Mouse (Mus musculus) kidney, adult 2 months (tissue): ENCODE measurements around the gene Pptc7. TPM values are rescaled to one million over a fixed set of nuclear protein-coding genes. Genes with fewer than 3 reads are reported as not detected.

Experiments
- DNase-seq: peaks from one replicate; pipeline ENCODE4 v3.0.0; 2021
- H3K27ac ChIP-seq: fragments of 200-500 bp; 2 replicates; pipeline ENCODE4 v1.5.1; 2012; ENCODE audit warnings: low read depth, low read length, control low read depth, inconsistent platforms; ENCODE audit not compliant: insufficient read depth
- H3K27me3 ChIP-seq: fragments of 200-500 bp; replicated peaks from 2 replicates; pipeline ENCODE4 v1.6.1; 2012; ENCODE audit warnings: mild to moderate bottlenecking, moderate library complexity, low read length, inconsistent platforms; ENCODE audit not compliant: control insufficient read depth, insufficient read depth
- H3K36me3 ChIP-seq: fragments of 200-500 bp; 2 replicates; pipeline ENCODE4 v1.6.1; 2012; ENCODE audit warnings: mild to moderate bottlenecking, moderate library complexity, low read length, inconsistent platforms; ENCODE audit not compliant: control insufficient read depth, insufficient read depth
- H3K4me1 ChIP-seq: fragments of 200-500 bp; 2 replicates; pipeline ENCODE4 v1.6.1; 2011; ENCODE audit warnings: low read length; ENCODE audit not compliant: control insufficient read depth, insufficient read depth
- H3K4me3 ChIP-seq: fragments of 200-500 bp; 2 replicates; pipeline ENCODE4 v1.5.1; 2011; ENCODE audit warnings: mild to moderate bottlenecking, low read depth, low read length, control low read depth; ENCODE audit not compliant: insufficient read depth
- CTCF ChIP-seq: fragments of 200-500 bp; conservative IDR thresholded peaks from 2 replicates; pipeline ENCODE4 v1.5.1; 2011; ENCODE audit warnings: low read depth, mild to moderate bottlenecking, control low read depth, low read length, moderate library complexity, mixed read lengths; ENCODE audit not compliant: insufficient read depth, insufficient read length
- POLR2A ChIP-seq: fragments of 200-500 bp; IDR thresholded peaks from one replicate; pipeline ENCODE4 v1.6.1; 2011; ENCODE audit warnings: low read depth, low read length, control low read depth
- WGBS: fragments of 180-500 bp; shearing (Covaris S2); methylation state at CpG from one replicate; pipeline ENCODE4 v1.1.7; 2018; 5-methylcytosine and 5-hydroxymethylcytosine counted together
- polyA plus RNA-seq: library from polyadenylated mRNA; depleted of rRNA; stranded (reverse); fragments of >200 nt; gene quantifications from 2 replicates; pipeline ENCODE4 v1.2.3, GENCODE M21; 2012

Pptc7 gene
- polyA plus RNA-seq, 1 experiment, result 28.8 TPM

DNA sequence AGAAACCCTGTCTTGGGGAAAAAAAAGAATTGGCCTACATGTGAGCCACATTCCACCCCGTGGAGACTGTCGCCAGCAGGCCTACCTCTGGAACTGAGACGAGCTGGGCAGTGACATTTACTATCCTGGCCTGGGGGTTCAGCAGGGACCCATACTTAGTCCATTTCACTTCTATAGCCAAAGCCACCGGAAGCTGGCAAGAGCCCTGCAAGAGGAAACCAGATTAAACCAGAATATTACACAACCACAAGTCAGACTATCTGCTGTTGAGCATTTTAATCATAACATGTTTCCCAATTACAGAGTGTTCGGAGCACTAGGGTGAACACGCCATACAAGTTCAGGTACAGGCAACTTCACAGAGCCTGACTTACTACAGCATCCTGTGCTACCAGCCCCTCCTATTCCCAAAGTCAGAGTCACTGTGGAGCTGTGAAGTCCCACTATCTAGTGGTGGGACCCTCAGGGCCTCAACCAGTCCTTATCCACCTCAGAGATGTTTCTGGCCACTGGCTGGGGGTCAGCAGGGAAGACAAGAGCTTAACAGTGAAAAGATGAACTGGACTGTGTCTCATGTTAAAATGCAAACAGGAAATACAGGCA, 41.5 kb upstream of the Pptc7 start:
- Histone ChIP-seq H3K4me1 (peaks cover 3% of the 10 kb centered on the region; the same call in 1 of the 2 replicates), H3K4me3 (no peak overlapping the region), H3K36me3 (no peaks in the 10 kb centered on the region; the same call in 1 of the 2 replicates), H3K27ac (peak overlapping the region; percentile 26; the same call in 1 of the 2 replicates), H3K27me3 (no peaks in the 10 kb centered on the region)
- TF ChIP-seq CTCF, result no peak
- TF ChIP-seq POLR2A, result no peak
- DNase-seq, result peak; percentile 43
- 70% methylated on average over 6 of the region's 6 CpGs for WGBS

DNA sequence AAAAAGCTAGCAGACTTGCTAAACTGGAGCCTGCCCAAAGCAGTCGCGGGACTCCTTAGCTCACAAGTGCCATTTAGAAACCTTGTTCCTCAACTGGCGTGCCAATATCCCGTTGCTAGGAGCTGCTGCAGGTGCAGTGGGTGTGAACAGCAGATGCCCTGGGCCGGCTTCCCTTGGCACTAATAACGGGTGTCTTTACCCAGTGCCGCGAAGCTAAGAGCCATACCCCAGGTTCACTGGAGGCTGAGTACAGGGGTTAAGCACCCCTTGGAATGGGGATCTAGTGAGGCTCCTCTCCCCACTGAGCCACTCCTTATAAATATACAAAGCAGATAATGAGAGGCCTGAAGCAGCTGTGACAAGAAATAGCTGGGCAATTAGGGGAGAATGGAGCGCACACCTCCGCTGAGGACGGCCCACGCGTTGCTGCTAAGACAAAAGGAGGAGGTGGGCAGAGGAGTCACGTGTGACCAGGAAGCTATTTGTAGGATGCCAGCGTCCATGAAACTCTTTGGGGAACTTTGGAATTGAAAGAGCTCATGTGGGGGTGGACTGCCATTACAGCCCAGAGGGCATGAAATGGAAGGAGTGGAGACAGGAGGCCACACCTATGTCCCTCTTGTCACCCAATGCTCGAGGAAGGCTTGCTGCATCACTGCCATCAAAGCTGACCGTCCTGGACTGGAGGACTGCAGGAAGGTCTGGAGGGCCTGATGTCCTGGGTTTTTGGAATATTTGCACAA, 40.2 kb upstream of the Pptc7 start:
- Histone ChIP-seq H3K27ac (no peak overlapping the region), H3K27me3 (no peaks in the 10 kb centered on the region), H3K4me1 (peaks cover 3% of the 10 kb centered on the region; the same call in 1 of the 2 replicates), H3K4me3 (no peak overlapping the region), H3K36me3 (no peaks in the 10 kb centered on the region; the same call in 1 of the 2 replicates)
- 81% methylated on average over 17 of the region's 17 CpGs for WGBS
- DNase-seq, result no peak
- no peak for TF ChIP-seq CTCF
- TF ChIP-seq POLR2A, result no peak

DNA sequence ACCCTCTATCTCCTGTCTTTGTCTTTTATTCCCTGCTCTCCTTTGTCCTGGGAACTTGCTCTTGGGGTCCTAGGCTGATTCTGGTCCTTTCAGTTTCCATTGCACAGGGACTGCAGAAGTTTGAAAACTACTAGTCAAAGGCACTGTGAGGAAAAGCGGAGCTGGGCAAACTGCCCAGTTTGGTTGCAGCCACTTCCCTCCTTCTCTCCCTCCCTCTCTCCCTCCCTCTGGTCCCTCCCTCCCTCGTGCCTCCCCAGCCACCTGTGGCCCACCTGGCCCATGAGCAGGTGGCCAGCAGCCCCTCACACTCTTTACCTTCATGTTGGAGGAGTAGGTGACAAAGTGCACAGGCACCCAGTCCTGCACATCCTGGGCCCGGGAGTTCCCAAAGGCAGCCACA, 39.0 kb upstream of the Pptc7 start:
- WGBS, result 58% methylated on average over 3 of the region's 3 CpGs
- DNase-seq, result no peak
- H3K4me3 ChIP-seq, result no peak overlapping the region
- H3K36me3 ChIP-seq, result no peaks in the 10 kb centered on the region; the same call in none of the 2 replicates
- H3K4me1 ChIP-seq, result peaks cover 2% of the 10 kb centered on the region; the same call in 1 of the 2 replicates
- no peak for TF ChIP-seq CTCF
- no peak for TF ChIP-seq POLR2A
- no peak overlapping the region for H3K27ac ChIP-seq
- no peaks in the 10 kb centered on the region for H3K27me3 ChIP-seq

DNA sequence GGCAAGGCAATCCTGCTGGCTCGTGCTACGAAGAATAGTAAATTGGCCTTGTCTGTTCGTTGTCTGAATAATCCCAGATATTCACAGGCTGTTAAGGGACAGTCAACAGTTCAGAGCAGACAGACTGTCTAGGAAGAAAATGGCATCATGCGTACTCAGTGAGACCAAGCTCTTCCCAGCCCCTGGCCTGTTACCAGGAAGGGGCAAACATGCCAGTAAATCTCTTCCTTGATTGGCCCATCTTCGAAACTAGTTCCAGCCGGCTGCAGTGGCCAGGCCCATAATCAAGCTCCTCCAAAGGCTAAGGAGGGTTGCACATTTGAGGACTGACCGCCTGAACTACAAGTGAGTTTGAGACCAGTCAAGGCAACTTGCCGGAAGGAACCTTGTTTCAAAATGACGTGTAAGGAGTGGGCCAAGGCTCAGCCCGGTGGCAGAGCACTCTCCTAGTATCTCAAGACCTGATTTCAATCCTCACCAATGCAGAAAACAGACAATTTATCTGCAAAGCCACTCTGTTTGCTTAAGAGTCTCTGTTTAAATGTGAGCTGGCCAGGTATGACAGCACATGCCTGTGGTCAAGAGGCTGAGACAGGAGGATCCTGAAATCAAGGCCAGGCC, 37.5 kb upstream of the Pptc7 start:
- no peak overlapping the region for H3K27ac ChIP-seq
- H3K27me3 ChIP-seq, result no peaks in the 10 kb centered on the region
- no peaks in the 10 kb centered on the region for H3K4me1 ChIP-seq
- no peak overlapping the region for H3K4me3 ChIP-seq
- TF ChIP-seq POLR2A (no peak), CTCF (no peak)
- H3K36me3 ChIP-seq, result no peaks in the 10 kb centered on the region; the same call in none of the 2 replicates
- WGBS, result 85% methylated on average over 10 of the region's 10 CpGs
- no peak for DNase-seq

DNA sequence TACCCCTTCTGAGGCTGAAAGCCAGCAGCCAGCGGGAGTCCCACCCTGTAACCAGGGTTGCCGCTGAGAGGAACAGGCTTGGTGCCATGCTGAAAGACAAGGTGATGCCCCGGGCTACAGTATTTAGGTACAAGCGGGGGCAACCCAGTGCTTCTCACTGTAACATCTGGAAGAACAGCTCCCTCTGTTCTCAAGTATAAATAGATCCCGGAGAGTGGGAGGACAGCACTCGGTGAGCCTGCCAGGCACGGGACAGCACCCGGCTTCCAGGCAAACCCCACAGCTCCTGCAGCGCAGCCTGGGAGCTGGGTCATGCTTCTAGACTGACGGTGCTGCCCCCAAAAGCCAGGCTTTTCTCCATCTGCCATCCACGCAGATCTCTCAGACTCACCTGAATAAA, 36.6 kb upstream of the Pptc7 start:
- H3K27me3 ChIP-seq, result no peaks in the 10 kb centered on the region
- H3K27ac ChIP-seq, result no peak overlapping the region
- no peak for DNase-seq
- no peaks in the 10 kb centered on the region for H3K4me1 ChIP-seq
- no peaks in the 10 kb centered on the region; the same call in 1 of the 2 replicates for H3K36me3 ChIP-seq
- WGBS, result 82% methylated on average over 11 of the region's 11 CpGs
- no peak overlapping the region for H3K4me3 ChIP-seq
- TF ChIP-seq CTCF, result no peak
- no peak for TF ChIP-seq POLR2A

DNA sequence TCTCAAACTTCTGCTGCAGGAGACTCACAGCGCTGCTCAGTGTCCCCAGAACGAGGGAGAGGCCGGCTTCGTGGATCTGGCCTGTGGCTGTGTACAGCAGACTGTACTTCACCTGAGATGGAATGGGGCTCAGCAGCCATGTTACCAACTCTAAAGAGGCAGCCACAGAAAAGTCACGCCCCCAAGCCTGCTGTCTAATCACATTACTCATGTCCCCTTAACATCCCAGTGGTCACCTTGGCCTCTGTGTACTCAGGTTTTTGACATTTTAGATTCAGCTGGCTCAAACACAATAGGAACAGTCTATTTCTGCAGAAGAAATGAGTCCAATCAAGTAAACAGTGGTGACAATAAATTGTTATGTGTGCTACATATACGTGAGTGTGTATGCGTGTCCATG, 36.2 kb upstream of the Pptc7 start:
- H3K4me3 ChIP-seq, result no peak overlapping the region
- no peaks in the 10 kb centered on the region for H3K4me1 ChIP-seq
- no peak for DNase-seq
- H3K36me3 ChIP-seq, result no peaks in the 10 kb centered on the region; the same call in 1 of the 2 replicates
- WGBS, result 93% methylated on average over 7 of the region's 7 CpGs
- TF ChIP-seq POLR2A (no peak), CTCF (no peak)
- H3K27ac ChIP-seq, result no peak overlapping the region
- H3K27me3 ChIP-seq, result no peaks in the 10 kb centered on the region

DNA sequence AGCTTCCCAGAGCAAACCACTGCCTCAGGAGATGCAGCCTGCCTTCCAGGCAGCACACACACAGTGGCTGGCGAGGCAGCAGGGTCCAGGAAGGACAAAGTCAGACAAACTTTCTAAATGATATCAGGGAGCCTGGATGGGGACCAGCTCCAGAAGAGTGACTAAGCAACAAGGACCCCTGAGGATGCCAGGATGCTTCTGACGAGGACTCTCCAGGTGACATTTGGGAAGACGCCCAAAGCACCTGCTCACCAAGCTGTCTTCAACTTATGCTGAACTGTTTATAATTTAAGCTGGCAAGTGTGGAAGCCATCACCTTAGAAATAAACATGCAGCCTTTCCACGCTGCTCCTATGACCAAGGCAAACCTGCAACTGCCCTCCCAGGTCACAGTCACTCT, 34.9 kb upstream of the Pptc7 start:
- Histone ChIP-seq H3K27ac (no peak overlapping the region), H3K27me3 (no peaks in the 10 kb centered on the region), H3K4me1 (no peaks in the 10 kb centered on the region), H3K4me3 (no peak overlapping the region), H3K36me3 (no peaks in the 10 kb centered on the region; the same call in 1 of the 2 replicates)
- no peak for DNase-seq
- 95% methylated on average over 4 of the region's 4 CpGs for WGBS
- TF ChIP-seq CTCF (no peak), POLR2A (no peak)
